Mouse (Mus musculus) hindbrain, embryonic 10.5 days (tissue): ENCODE measurements around the gene Arhgdia. TPM values are rescaled to one million over a fixed set of nuclear protein-coding genes. Genes with fewer than 3 reads are reported as not detected.
A peak's percentile ranks its signal among the peaks of the same experiment; 100 is the strongest.

Experiments used
- DNase-seq: peaks from one replicate; pipeline ENCODE4 v3.0.0-alpha.2; 2017; ENCODE audit warnings: low spot score
- H3K27ac ChIP-seq: fragments of 300-500 bp; sonication (generic); 2 replicates; pipeline ENCODE4 v1.5.1; 2016; ENCODE audit warnings: mild to moderate bottlenecking, moderate library complexity
- H3K27me3 ChIP-seq: fragments of 300-500 bp; sonication (generic); 2 replicates; pipeline ENCODE4 v1.6.1; 2016; ENCODE audit warnings: mild to moderate bottlenecking; ENCODE audit not compliant: poor library complexity, insufficient read depth, severe bottlenecking
- H3K36me3 ChIP-seq: fragments of 300-500 bp; sonication (generic); 2 replicates; pipeline ENCODE4 v1.6.1; 2016; ENCODE audit warnings: mild to moderate bottlenecking, moderate library complexity
- H3K4me1 ChIP-seq: fragments of 300-500 bp; sonication (generic); replicated peaks from 2 replicates; pipeline ENCODE4 v1.6.1; 2016; ENCODE audit warnings: mild to moderate bottlenecking
- H3K4me3 ChIP-seq: fragments of 300-500 bp; sonication (generic); 2 replicates; pipeline ENCODE4 v1.5.1; 2016; ENCODE audit warnings: mild to moderate bottlenecking, moderate library complexity
- H3K9me3 ChIP-seq: fragments of 300-500 bp; sonication (generic); 2 replicates; pipeline ENCODE4 v1.6.1; 2016; ENCODE audit warnings: mild to moderate bottlenecking, moderate library complexity
- WGBS: fragments of 180-500 bp; shearing (Covaris S2); methylation state at CpG from one replicate; pipeline ENCODE4 v1.1.7; 2016; 5-methylcytosine and 5-hydroxymethylcytosine counted together
- polyA plus RNA-seq: library from polyadenylated mRNA; unstranded; fragments of >200 nt; fragmentation: Nextera tagmentation; extraction: Ambion mirVana; gene quantifications from 2 replicates; pipeline ENCODE4 v1.2.1, GENCODE M21; 2016

Gene Arhgdia
- polyA plus RNA-seq, 1 experiment from 2014 or later: 799 TPM

DNA sequence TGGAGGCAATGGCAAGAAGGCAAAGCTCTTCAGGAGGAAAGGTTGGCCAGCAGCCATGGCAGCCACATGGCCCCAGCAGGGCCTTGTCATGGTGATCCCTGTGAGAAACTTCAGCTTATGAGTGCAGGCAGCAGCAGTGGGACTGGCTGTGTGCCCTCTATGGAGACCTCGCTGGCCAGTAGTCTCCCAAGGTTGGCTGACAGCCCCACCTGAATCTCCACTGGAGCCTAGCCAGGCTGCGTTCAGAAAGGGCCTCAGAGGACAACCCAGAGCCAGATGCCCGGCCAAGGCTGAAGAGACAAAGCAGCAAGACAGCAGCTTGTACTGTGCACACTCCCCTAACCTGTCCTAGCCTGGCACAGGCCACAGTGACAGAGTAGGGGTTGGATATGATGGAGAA, 42.9 kb downstream of the Arhgdia start:
- H3K4me1 ChIP-seq: peaks cover 26% of the 10 kb centered on the region
- no peak for DNase-seq
- peak overlapping the region; percentile 67 for H3K27ac ChIP-seq
- H3K9me3 ChIP-seq: no peaks in the 10 kb centered on the region
- peaks cover 21% of the 10 kb centered on the region for H3K36me3 ChIP-seq
- WGBS: 82% methylated on average over 3 of the region's 3 CpGs
- 0 out of 2 replicates have a peak overlapping the region, but pooled peaks have one; percentile 2 for H3K4me3 ChIP-seq
- H3K27me3 ChIP-seq: peaks cover 25% of the 10 kb centered on the region

GRCm38 (mm10) chr11:120535804-120536203, 45.6 kb downstream of the Arhgdia start:
- H3K4me1 ChIP-seq: peaks cover 29% of the 10 kb centered on the region
- DNase-seq: no peak
- H3K27ac ChIP-seq: no peak overlapping the region
- peaks cover 52% of the 10 kb centered on the region for H3K27me3 ChIP-seq
- 74% methylated on average over 3 of the region's 3 CpGs for WGBS
- no peaks in the 10 kb centered on the region for H3K9me3 ChIP-seq
- no peak overlapping the region for H3K4me3 ChIP-seq
- H3K36me3 ChIP-seq: no peaks in the 10 kb centered on the region

DNA sequence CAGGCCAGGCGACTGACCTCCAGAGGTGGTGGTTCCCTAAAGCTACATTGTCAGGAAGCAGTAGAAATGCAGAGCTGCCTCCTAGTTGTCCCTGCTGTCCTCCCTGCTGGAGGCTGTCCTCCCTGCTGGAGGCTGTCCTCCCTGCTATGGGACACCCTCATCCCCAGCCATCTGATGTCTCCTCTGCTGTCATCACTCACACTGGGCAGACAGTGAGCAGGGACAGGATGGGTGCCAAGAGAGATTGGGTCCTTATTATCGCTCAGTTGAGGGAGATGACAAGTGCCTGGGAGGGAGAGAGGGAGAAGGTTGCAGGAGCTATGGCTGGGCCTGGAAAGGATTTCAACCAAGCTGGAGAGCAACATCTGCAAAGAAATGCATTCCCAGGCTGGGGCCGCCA, 46.3 kb downstream of the Arhgdia start:
- no peaks in the 10 kb centered on the region for H3K36me3 ChIP-seq
- H3K27me3 ChIP-seq: peaks cover 58% of the 10 kb centered on the region

GRCm38 (mm10) chr11:120534093-120534492, 47.3 kb downstream of the Arhgdia start:
- Histone ChIP-seq H3K27ac (no peak overlapping the region), H3K36me3 (no peaks in the 10 kb centered on the region), H3K4me1 (peaks cover 30% of the 10 kb centered on the region), H3K9me3 (no peaks in the 10 kb centered on the region), H3K4me3 (no peak overlapping the region), H3K27me3 (peaks cover 69% of the 10 kb centered on the region)
- 84% methylated on average over 8 of the region's 8 CpGs for WGBS
- no peak for DNase-seq

More for the DNA sequence above, 46.3 kb downstream of the Arhgdia start:
- Histone ChIP-seq H3K4me1 (peaks cover 34% of the 10 kb centered on the region), H3K9me3 (no peaks in the 10 kb centered on the region), H3K27ac (no peak overlapping the region), H3K4me3 (no peak overlapping the region)
- no peak for DNase-seq
- 85% methylated on average over 3 of the region's 3 CpGs for WGBS

DNA sequence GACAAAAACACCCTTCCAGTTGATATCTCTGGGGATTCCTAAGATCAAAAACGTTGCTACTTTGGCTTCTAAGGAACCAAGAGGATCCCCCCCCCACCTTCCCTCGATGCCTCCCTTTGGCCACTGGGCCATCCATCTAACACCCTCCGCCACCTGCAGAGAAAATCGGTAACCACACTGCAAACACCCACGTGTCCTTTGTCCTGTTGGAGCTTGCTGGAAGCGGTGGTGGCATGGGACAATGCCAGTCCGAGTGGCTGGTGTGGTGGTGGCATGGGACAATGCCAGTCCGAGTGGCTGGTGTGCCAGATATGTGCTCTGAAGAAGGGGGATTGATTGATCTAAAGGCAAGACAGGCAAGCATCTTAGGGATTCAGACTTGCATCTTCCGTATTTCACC, 49.8 kb downstream of the Arhgdia start:
- Histone ChIP-seq H3K27me3 (peaks cover 82% of the 10 kb centered on the region), H3K36me3 (no peaks in the 10 kb centered on the region), H3K4me1 (peaks cover 28% of the 10 kb centered on the region), H3K9me3 (no peaks in the 10 kb centered on the region), H3K27ac (no peak overlapping the region), H3K4me3 (no peak overlapping the region)
- WGBS: 31% methylated on average over 9 of the region's 9 CpGs
- DNase-seq: no peak

DNA sequence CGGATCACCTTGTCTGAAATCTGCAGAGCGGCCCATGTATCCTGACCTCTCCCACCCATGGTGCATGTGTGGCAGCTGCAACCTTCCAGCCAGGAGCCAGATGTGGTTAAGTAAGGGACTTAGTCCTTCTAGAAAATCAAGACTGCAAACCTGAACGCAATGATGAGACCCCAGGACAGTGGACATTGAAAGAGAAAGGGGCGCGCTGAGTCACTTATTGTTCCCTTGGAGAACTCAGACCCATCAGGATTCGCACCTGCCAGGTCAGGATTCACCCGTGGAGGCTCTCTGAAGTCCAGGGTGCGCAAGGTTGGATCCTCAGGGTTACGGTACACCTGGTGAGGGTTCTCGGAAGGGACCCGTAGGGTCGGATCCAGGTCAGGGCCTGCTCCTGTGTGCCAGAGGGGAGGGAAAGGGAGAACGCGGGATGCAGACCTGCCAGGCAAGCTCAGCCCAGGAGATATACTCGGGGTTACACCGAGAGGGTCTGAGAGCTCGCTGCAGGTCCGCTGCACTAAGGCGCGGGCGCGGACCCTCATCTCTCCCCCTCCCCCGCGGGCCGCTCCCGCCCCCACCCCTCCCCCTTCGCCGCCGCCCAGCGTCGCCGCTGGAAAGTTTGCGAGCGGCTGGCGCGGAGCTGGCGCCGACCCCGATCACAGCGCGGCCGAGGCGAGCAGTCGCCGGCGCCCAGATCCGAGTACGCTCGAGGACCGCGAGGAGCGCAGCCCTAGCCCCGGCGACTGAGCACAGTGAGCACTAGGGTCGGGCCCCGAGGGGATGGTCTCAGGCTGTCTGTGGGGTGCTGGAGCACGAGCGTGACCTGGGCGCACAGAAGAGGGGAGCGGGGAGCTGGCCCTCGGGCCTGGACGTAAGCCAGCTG, 51.1 kb downstream of the Arhgdia start, which contains the start of gene Gcgr:
Gene Gcgr, plus strand, starts transcription at position 615 of the 880 bp plus-strand sequence.
- H3K36me3 ChIP-seq: no peaks in the 10 kb centered on the region
- WGBS: 8% methylated on average over 62 of the region's 62 CpGs
- peaks cover 81% of the 10 kb centered on the region for H3K27me3 ChIP-seq
- H3K4me3 ChIP-seq: peak within 1 kb of the TSS; percentile 52
- H3K4me1 ChIP-seq: peaks cover 28% of the 10 kb centered on the region
- peak; percentile 47 for DNase-seq
- H3K9me3 ChIP-seq: no peaks in the 10 kb centered on the region
- H3K27ac ChIP-seq: peak within 1 kb of the TSS; percentile 66

DNA sequence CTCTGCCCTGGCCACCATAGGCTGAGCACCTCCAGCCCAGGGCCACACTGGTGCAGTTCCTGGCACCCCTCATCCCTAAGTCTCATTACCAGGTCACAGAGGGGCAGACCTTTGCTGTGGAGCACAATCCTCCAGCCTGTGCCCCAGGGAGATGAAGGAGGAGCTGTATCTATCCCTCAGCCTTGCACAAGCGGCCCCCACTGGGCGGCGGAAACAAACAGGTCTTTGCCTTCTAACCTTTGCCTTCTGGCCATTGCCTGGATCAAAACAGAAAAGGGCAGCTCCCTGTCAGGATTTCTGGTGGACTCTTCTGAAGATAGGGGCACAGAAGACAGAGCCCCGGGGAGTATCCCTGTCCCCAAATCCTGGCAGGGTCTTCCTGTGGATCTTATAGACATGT, 52.5 kb downstream of the Arhgdia start:
- 0 out of 2 replicates have a peak overlapping the region, but pooled peaks have one; percentile 2 for H3K27ac ChIP-seq
- DNase-seq: no peak
- H3K4me1 ChIP-seq: peaks cover 28% of the 10 kb centered on the region
- no peak overlapping the region for H3K4me3 ChIP-seq
- H3K36me3 ChIP-seq: no peaks in the 10 kb centered on the region
- WGBS: 45% methylated on average over 4 of the region's 4 CpGs
- H3K9me3 ChIP-seq: no peaks in the 10 kb centered on the region
- H3K27me3 ChIP-seq: peaks cover 67% of the 10 kb centered on the region

Other genes starting within 250 kb of the Arhgdia start
- 3,119 and 3,536 TPM in 2 replicates for gene Actg1, start 233.1 kb downstream of the Arhgdia start, polyA plus RNA-seq
- gene Fscn2, start 220.1 kb downstream of the Arhgdia start, polyA plus RNA-seq: 0.50 and 0.77 TPM in 2 replicates
- 38.0 and 45.9 TPM in 2 replicates for gene Faap100, start 202.9 kb downstream of the Arhgdia start, polyA plus RNA-seq
- gene Nploc4, start 143.9 kb downstream of the Arhgdia start, polyA plus RNA-seq: 47.7 and 49.3 TPM in 2 replicates
- 0.12 and 0.46 TPM in 2 replicates for gene Tspan10, start 139.0 kb downstream of the Arhgdia start, polyA plus RNA-seq
- gene Pde6g, start 128.1 kb downstream of the Arhgdia start, polyA plus RNA-seq: 0.31 and 0.35 TPM in 2 replicates
- 12.5 and 13.2 TPM in 2 replicates for gene Oxld1, start 123.6 kb downstream of the Arhgdia start, polyA plus RNA-seq
- 34.4 and 37.3 TPM in 2 replicates for gene Ccdc137, start 123.5 kb downstream of the Arhgdia start, polyA plus RNA-seq
- gene Arl16, start 114.0 kb downstream of the Arhgdia start, polyA plus RNA-seq: 59.6 and 62.3 TPM in 2 replicates
- 171 and 186 TPM in 2 replicates for gene Mrpl12, start 97.0 kb downstream of the Arhgdia start, polyA plus RNA-seq
- 50.6 and 53.3 TPM in 2 replicates for gene Slc25a10, start 89.8 kb downstream of the Arhgdia start, polyA plus RNA-seq
- 0.14 and 0.17 TPM in 2 replicates for gene Gcgr, start 50.9 kb downstream of the Arhgdia start, polyA plus RNA-seq
- gene Mcrip1, start 31.9 kb downstream of the Arhgdia start, polyA plus RNA-seq: 219 and 261 TPM in 2 replicates
- 0.27 TPM in 1 of 2 replicates, not detected in the other for gene Ppp1r27, start 30.5 kb downstream of the Arhgdia start, polyA plus RNA-seq
- gene P4hb, start 8.4 kb downstream of the Arhgdia start, polyA plus RNA-seq: 519 and 570 TPM in 2 replicates
- gene Alyref, start 16.7 kb upstream of the Arhgdia start, polyA plus RNA-seq: 607 and 643 TPM in 2 replicates
- gene Anapc11, start 16.8 kb upstream of the Arhgdia start, polyA plus RNA-seq: 237 TPM in 2 replicates
- gene Npb, start 26.9 kb upstream of the Arhgdia start, polyA plus RNA-seq: 0.34 and 0.63 TPM in 2 replicates
- 139 and 160 TPM in 2 replicates for gene Pcyt2, start 36.3 kb upstream of the Arhgdia start, polyA plus RNA-seq
- gene Sirt7, start 43.6 kb upstream of the Arhgdia start, polyA plus RNA-seq: 37.0 and 42.4 TPM in 2 replicates
- 23.1 and 26.2 TPM in 2 replicates for gene Mafg, start 52.0 kb upstream of the Arhgdia start, polyA plus RNA-seq
- gene Pycr1, start 62.1 kb upstream of the Arhgdia start, polyA plus RNA-seq: 37.6 and 38.7 TPM in 2 replicates
- not detected in 2 replicates for gene Myadml2, start 66.5 kb upstream of the Arhgdia start, polyA plus RNA-seq
- gene Notum, start 79.6 kb upstream of the Arhgdia start, polyA plus RNA-seq: 2.3 and 4.3 TPM in 2 replicates
- 147 and 178 TPM in 2 replicates for gene Aspscr1, start 91.3 kb upstream of the Arhgdia start, polyA plus RNA-seq
- gene Cenpx, start 132.1 kb upstream of the Arhgdia start, polyA plus RNA-seq: 129 and 137 TPM in 2 replicates
- gene Lrrc45, start 132.3 kb upstream of the Arhgdia start, polyA plus RNA-seq: 55.8 and 57.7 TPM in 2 replicates
- 31.0 and 58.2 TPM in 2 replicates for gene Rac3, start 139.8 kb upstream of the Arhgdia start, polyA plus RNA-seq
- gene Dcxr, start 145.7 kb upstream of the Arhgdia start, polyA plus RNA-seq: 17.9 and 19.8 TPM in 2 replicates
- gene Cbr2, start 150.5 kb upstream of the Arhgdia start, polyA plus RNA-seq: 1.6 and 2.1 TPM in 2 replicates
- 8.9 and 12.2 TPM in 2 replicates for gene Hmga1b, start 181.2 kb upstream of the Arhgdia start, polyA plus RNA-seq
- gene Rfng, start 202.6 kb upstream of the Arhgdia start, polyA plus RNA-seq: 46.4 and 63.7 TPM in 2 replicates
- 276 and 285 TPM in 2 replicates for gene Gps1, start 202.6 kb upstream of the Arhgdia start, polyA plus RNA-seq
- 95.4 and 97.1 TPM in 2 replicates for gene Dus1l, start 214.8 kb upstream of the Arhgdia start, polyA plus RNA-seq
- 131 TPM in 2 replicates for gene Fasn, start 242.9 kb upstream of the Arhgdia start, polyA plus RNA-seq